Mouse (Mus musculus): Measurements from ENCODE around the gene Pgpep1l.
"Not testable (repeated sequence)": the region's sequence is repeated elsewhere in the genome, so short reads cannot be mapped to it uniquely, and the experiment has no call there.

Gene Pgpep1l

GRCm38 (mm10) chr7:68282304-68283132 lies 18.5 kb upstream of the Pgpep1l start:
- DNase-seq = no peak

GRCm38 (mm10) chr7:68281341-68281740 lies 17.3 kb upstream of the Pgpep1l start:
- DNase-seq = no peak

GRCm38 (mm10) chr7:68280352-68280869 lies 16.4 kb upstream of the Pgpep1l start:
- no peak for DNase-seq

GRCm38 (mm10) chr7:68279481-68279880 lies 15.4 kb upstream of the Pgpep1l start:
- no peak for DNase-seq

- no peak for DNase-seq
Observed at GRCm38 (mm10) chr7:68278908-68279307, 14.9 kb upstream of the Pgpep1l start.

GRCm38 (mm10) chr7:68278385-68278784 lies 14.4 kb upstream of the Pgpep1l start:
- DNase-seq = no peak

DNA sequence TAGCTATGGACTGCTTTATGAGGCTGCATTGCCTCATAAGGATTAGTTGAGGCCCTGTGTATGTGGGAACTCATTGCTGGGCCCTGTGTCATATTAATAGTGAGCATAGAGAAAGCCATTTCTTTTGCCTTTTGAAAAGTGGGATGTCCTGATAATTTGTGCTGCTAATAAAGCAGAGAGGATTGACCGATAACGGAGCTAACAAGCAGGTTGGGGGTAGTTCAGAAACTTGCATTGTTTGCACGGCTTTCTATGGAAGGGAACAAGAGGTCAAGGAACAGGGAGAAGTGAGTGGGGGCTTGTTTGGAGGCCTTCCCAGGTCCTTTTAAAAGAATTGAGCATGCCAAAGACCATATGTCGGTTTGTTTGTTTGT lies 13.9 kb upstream of the Pgpep1l start:
- no peak for DNase-seq

GRCm38 (mm10) chr7:68277054-68277896 lies 13.2 kb upstream of the Pgpep1l start:
- DNase-seq = no peak

- no peak for DNase-seq
Observed at GRCm38 (mm10) chr7:68275838-68276731, 12.1 kb upstream of the Pgpep1l start.

DNA sequence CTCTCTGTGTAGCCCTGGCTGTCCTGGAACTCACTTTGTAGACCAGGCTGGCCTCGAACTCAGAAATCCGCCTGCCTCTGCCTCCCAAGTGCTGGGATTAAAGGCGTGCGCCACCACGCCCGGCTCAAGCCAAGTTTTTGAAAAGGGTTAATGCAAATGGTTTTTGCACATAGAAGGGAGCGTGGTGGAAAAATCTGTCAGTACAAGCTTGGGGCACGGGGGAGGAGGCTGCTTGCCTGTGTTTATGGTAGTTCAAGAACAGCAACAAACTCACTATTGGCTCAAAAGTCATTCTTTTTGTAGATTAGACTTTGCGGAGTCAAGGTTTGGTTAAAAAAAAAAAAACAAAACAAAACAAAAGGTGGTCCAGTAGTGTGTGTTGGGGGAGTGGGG lies 11.4 kb upstream of the Pgpep1l start:
- not testable (repeated sequence) for DNase-seq

GRCm38 (mm10) chr7:68274951-68275350 lies 10.9 kb upstream of the Pgpep1l start:
- no peak for DNase-seq

DNA sequence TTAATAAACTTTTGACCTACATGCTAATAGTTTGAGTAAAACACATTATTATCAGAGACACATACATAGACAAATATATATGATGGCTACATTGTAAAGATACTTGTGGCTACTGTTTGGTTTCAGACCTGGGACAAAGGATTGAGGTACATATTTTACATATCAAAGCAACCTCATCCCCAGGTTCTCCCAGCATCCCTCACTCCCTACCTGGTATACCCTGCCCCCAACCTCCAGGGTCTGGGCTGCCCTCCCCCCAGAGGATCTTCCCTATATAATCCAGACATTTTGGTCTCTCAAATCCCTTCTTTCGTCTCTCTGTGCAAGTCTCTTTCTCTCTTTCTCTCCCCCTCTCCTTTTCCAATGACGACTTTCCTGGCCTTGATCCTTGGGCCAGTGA lies 10.2 kb upstream of the Pgpep1l start:
- DNase-seq = no peak

GRCm38 (mm10) chr7:68273515-68273914 lies 9.5 kb upstream of the Pgpep1l start, which contains the start of gene Fam169b:
Gene Fam169b (plus strand): TSS chr7:68273839.
- no peak for DNase-seq

- no peak for DNase-seq
Observed at GRCm38 (mm10) chr7:68272607-68273006, 8.6 kb upstream of the Pgpep1l start.

GRCm38 (mm10) chr7:68271816-68272215 lies 7.8 kb upstream of the Pgpep1l start:
- DNase-seq = no peak

- no peak for DNase-seq
Observed at GRCm38 (mm10) chr7:68270551-68270950, 6.5 kb upstream of the Pgpep1l start.

DNA sequence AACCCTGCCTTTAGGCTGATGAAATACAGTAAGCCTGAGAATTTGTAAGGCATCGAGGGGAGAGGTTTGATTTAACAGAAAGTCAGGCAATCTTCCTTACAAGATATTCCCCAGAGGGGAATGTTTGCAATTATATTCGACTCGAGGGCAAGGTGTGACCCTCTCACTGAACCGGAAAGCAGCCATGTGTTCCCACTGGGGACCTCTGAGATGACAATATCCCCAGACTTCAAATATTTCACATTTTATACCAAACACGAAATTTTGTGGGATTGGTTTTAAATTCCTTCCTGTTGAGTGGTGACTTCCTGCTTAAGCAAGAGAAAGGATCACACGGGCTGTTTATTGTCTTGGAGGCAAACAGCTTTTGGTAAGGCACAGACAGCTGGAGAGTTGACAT lies 2.7 kb upstream of the Pgpep1l start:
- DNase-seq = no peak

GRCm38 (mm10) chr7:68265391-68265790 lies 1.4 kb upstream of the Pgpep1l start:
- no peak for DNase-seq

GRCm38 (mm10) chr7:68264531-68264930 lies 498 bp upstream of the Pgpep1l start:
- DNase-seq = peak in 1 of 2 experiments; percentile 4

DNA sequence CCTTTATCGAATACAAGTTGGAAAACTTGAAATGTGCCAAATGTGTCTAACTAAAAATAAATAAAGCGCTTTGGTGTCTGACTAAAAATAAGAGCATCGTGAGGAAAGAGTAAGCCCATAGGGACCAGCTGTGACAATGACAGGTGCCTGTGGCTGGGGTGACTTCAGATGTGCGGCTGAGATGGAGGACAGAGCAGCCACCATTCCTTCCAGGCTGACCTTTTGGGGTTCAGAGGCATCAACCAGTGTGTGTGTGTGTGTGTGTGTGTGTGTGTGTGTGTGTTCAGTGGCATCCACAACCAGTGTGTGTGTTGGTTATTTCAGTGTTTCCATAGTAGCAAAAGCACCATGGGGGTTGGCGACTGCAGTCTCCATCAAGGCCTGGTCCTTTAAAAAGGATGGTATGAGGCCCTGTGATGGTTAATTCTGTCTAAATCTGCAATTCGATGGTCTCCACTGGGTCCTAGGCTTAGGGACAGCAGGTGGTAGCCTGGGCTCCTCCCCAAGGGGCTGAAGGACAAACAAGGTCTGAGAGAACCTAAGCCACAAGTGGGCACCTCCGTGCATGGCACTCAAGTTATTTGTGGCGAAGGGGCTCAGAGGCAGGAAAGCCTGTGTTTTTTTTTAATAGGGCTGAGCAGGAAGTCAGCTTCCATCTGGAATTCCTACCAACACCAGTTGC lies 546 bp downstream of the Pgpep1l start:
- no peak for DNase-seq

DNA sequence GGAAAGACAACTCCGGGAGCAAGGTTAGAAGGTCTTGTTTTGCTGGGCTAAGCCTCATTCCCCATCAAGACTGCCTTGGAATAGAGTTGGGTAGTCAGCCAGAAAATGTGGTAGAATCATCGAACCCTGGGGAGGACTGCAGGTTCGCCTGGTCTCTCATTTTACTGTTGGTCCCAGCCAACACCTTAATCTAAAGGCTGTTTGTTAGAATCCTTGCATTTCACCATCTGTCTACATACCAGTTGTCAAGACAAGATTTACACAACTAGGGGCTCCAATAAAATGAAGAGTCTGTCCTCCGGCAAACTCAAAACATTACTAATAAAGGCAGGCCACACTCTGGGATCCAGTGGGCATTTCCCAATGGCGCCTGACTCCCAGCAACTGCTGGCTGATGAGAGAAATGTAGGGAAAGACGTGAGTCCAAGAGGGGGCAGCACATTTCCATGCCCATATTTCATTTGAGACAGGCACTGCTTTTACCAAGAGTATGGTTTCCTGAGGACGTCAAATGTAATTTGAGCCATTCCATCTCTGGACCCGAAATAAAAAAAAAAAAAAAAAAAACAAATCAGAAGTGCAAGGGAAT lies 1.3 kb downstream of the Pgpep1l start:
- no peak for DNase-seq

All from cerebellum, adult 18-20 months (tissue).